Mouse (Mus musculus) hindbrain, embryonic 16.5 days (tissue): ENCODE measurements at regions not wholly inside any gene's neighbourhood (a gene's known extent, or its start where the extent isn't known, plus 50 kb on each side); places are given as distances from the start of the nearest gene placed in this dataset.
A peak's percentile ranks its signal among the peaks of the same experiment; 100 is the strongest.

Source experiments
- ATAC-seq: fragments of 200-750 bp; cut with Nextera tagmentation; 2 replicates; pipeline ENCODE4 v1.8.0; 2017; ENCODE audit warnings: moderate TSS enrichment, moderate library complexity
- H3K27ac ChIP-seq: fragments of 300-500 bp; sonication (generic); 2 replicates; pipeline ENCODE4 v1.5.1; 2014; ENCODE audit warnings: low read depth, mild to moderate bottlenecking, control low read depth, low read length, moderate library complexity
- H3K27me3 ChIP-seq: fragments of 300-500 bp; sonication (generic); replicated peaks from 2 replicates; pipeline ENCODE4 v1.6.1; 2014; ENCODE audit warnings: low read length; ENCODE audit not compliant: control insufficient read depth, insufficient read depth
- H3K36me3 ChIP-seq: fragments of 300-500 bp; sonication (generic); 2 replicates; pipeline ENCODE4 v1.6.1; 2014; ENCODE audit warnings: mild to moderate bottlenecking, low read length, moderate library complexity, mixed read lengths; ENCODE audit not compliant: control insufficient read depth, insufficient read depth
- H3K4me1 ChIP-seq: fragments of 300-500 bp; sonication (generic); 2 replicates; pipeline ENCODE4 v1.6.1; 2014; ENCODE audit warnings: low read depth, low read length; ENCODE audit not compliant: control insufficient read depth, insufficient read depth
- H3K4me2 ChIP-seq: fragments of 300-500 bp; sonication (generic); 2 replicates; pipeline ENCODE4 v1.6.1; 2014; ENCODE audit warnings: mild to moderate bottlenecking, low read length, control low read depth, moderate library complexity
- H3K4me3 ChIP-seq: fragments of 300-500 bp; sonication (generic); 2 replicates; pipeline ENCODE4 v1.5.1; 2014; ENCODE audit warnings: mild to moderate bottlenecking, low read length, control low read depth, moderate library complexity
- H3K9ac ChIP-seq: fragments of 300-500 bp; sonication (generic); 2 replicates; pipeline ENCODE4 v1.6.1; 2014; ENCODE audit warnings: low read depth, mild to moderate bottlenecking, control low read depth, low read length, moderate library complexity
- H3K9me3 ChIP-seq: fragments of 300-500 bp; sonication (generic); 2 replicates; pipeline ENCODE4 v1.6.1; 2014; ENCODE audit warnings: mild to moderate bottlenecking, low read length, moderate library complexity; ENCODE audit not compliant: control insufficient read depth
- WGBS: fragments of 180-500 bp; shearing (Covaris S2); extraction: QIAGEN DNeasy Blood & Tissue Kit; methylation state at CpG from one replicate; pipeline ENCODE4 v1.1.7; 2014; 5-methylcytosine and 5-hydroxymethylcytosine counted together

- Histone ChIP-seq H3K36me3 (no peaks in the 10 kb centered on the region), H3K4me3 (no peak overlapping the region), H3K4me1 (no peaks in the 10 kb centered on the region), H3K9me3 (no peaks in the 10 kb centered on the region), H3K4me2 (no peak overlapping the region), H3K27me3 (no peaks in the 10 kb centered on the region), H3K27ac (no peak overlapping the region), H3K9ac (no peak overlapping the region)
- WGBS, result 72% methylated on average over 9 of the region's 9 CpGs
- 0 out of 2 replicates have a peak, but pooled peaks have one; percentile 27 for ATAC-seq
Measured at GRCm38 (mm10) chr5:64401737-64402136, 245.6 kb downstream of the Tbc1d1 start.

- Histone ChIP-seq H3K4me1 (no peaks in the 10 kb centered on the region), H3K4me2 (no peak overlapping the region), H3K27me3 (no peaks in the 10 kb centered on the region), H3K27ac (no peak overlapping the region), H3K9me3 (no peaks in the 10 kb centered on the region), H3K4me3 (no peak overlapping the region), H3K9ac (no peak overlapping the region), H3K36me3 (no peaks in the 10 kb centered on the region)
- no peak for ATAC-seq
- WGBS, result 82% methylated on average over 11 of the region's 11 CpGs
Measured at GRCm38 (mm10) chr5:64403077-64403981, 247.2 kb downstream of the Tbc1d1 start.

- Histone ChIP-seq H3K4me3 (no peak overlapping the region), H3K9ac (no peak overlapping the region), H3K9me3 (no peaks in the 10 kb centered on the region), H3K36me3 (no peaks in the 10 kb centered on the region), H3K27me3 (no peaks in the 10 kb centered on the region), H3K4me2 (no peak overlapping the region), H3K27ac (no peak overlapping the region), H3K4me1 (no peaks in the 10 kb centered on the region)
- no peak for ATAC-seq
- 93% methylated on average over 7 of the region's 7 CpGs for WGBS
Measured at GRCm38 (mm10) chr5:64403982-64404345, 247.9 kb downstream of the Tbc1d1 start.

- Histone ChIP-seq H3K27me3 (no peaks in the 10 kb centered on the region), H3K4me2 (no peak overlapping the region), H3K27ac (no peak overlapping the region), H3K4me3 (no peak overlapping the region), H3K9ac (no peak overlapping the region), H3K4me1 (no peaks in the 10 kb centered on the region), H3K36me3 (no peaks in the 10 kb centered on the region), H3K9me3 (no peaks in the 10 kb centered on the region)
- 89% methylated on average over 5 of the region's 5 CpGs for WGBS
- no peak for ATAC-seq
Measured at GRCm38 (mm10) chr5:64404512-64404911, 248.4 kb downstream of the Tbc1d1 start.

- no peaks in the 10 kb centered on the region for H3K4me1 ChIP-seq
- no peaks in the 10 kb centered on the region for H3K27me3 ChIP-seq
- H3K9ac ChIP-seq, result no peak overlapping the region
- no peak overlapping the region for H3K4me2 ChIP-seq
- no peak overlapping the region for H3K4me3 ChIP-seq
- WGBS, result 80% methylated on average over 3 of the region's 3 CpGs
- H3K9me3 ChIP-seq, result no peaks in the 10 kb centered on the region
- no peaks in the 10 kb centered on the region for H3K36me3 ChIP-seq
- H3K27ac ChIP-seq, result no peak overlapping the region
- no peak for ATAC-seq
Measured at GRCm38 (mm10) chr5:64408938-64409337, 252.8 kb downstream of the Tbc1d1 start.

GRCm38 (mm10) chr5:64410621-64411020 is 254.5 kb downstream of the Tbc1d1 start:
- ATAC-seq, result peak; percentile 42; the same call in 1 of the 2 replicates
- Histone ChIP-seq H3K4me3 (no peak overlapping the region), H3K27ac (no peak overlapping the region), H3K9ac (no peak overlapping the region), H3K4me1 (no peaks in the 10 kb centered on the region), H3K27me3 (no peaks in the 10 kb centered on the region), H3K36me3 (no peaks in the 10 kb centered on the region), H3K9me3 (no peaks in the 10 kb centered on the region), H3K4me2 (no peak overlapping the region)
- 71% methylated on average over 7 of the region's 7 CpGs for WGBS

GRCm38 (mm10) chr5:64414519-64414918 is 258.4 kb downstream of the Tbc1d1 start:
- 85% methylated on average over 5 of the region's 5 CpGs for WGBS
- Histone ChIP-seq H3K9ac (no peak overlapping the region), H3K27ac (no peak overlapping the region), H3K27me3 (no peaks in the 10 kb centered on the region), H3K4me1 (no peaks in the 10 kb centered on the region), H3K4me2 (no peak overlapping the region), H3K9me3 (no peaks in the 10 kb centered on the region), H3K4me3 (no peak overlapping the region), H3K36me3 (no peaks in the 10 kb centered on the region)
- no peak for ATAC-seq

GRCm38 (mm10) chr5:64419395-64419794 is 263.3 kb downstream of the Tbc1d1 start:
- H3K27me3 ChIP-seq, result no peaks in the 10 kb centered on the region
- no peak overlapping the region for H3K9ac ChIP-seq
- ATAC-seq, result no peak
- H3K27ac ChIP-seq, result no peak overlapping the region
- 83% methylated on average over 1 of the region's 1 CpGs for WGBS
- H3K9me3 ChIP-seq, result peaks cover 2% of the 10 kb centered on the region; the same call in 1 of the 2 replicates
- no peaks in the 10 kb centered on the region for H3K36me3 ChIP-seq
- H3K4me1 ChIP-seq, result no peaks in the 10 kb centered on the region
- no peak overlapping the region for H3K4me3 ChIP-seq
- H3K4me2 ChIP-seq, result no peak overlapping the region

- H3K4me1 ChIP-seq, result no peaks in the 10 kb centered on the region
- H3K27me3 ChIP-seq, result no peaks in the 10 kb centered on the region
- H3K36me3 ChIP-seq, result no peaks in the 10 kb centered on the region
- peaks cover 2% of the 10 kb centered on the region; the same call in 1 of the 2 replicates for H3K9me3 ChIP-seq
- no peak overlapping the region for H3K27ac ChIP-seq
- ATAC-seq, result peak; percentile 88
- H3K4me2 ChIP-seq, result no peak overlapping the region
- H3K9ac ChIP-seq, result no peak overlapping the region
- H3K4me3 ChIP-seq, result no peak overlapping the region
- 35% methylated on average over 13 of the region's 13 CpGs for WGBS
Measured at GRCm38 (mm10) chr5:64422787-64423587, 266.9 kb downstream of the Tbc1d1 start.
